9 mouse cellular contexts compared by ENCODE assay signal in genomic region chr3:98362753-98363152, GRCm38 (mm10). TPM values are rescaled to one million over a fixed set of nuclear protein-coding genes. Genes with fewer than 3 reads are reported as not detected.
DNase-seq lines count a peak whose midpoint lies in the region; ATAC-seq lines count a peak whose summit lies in the region.
"Had no signal": no experiment of that assay in that cellular context is flagged by ENCODE, and none has a peak within 500 bp of the region (broad histone marks: within the 10 kb centered on the region; RNA-seq: fewer than 3 reads in every experiment).

No protein-coding gene starts in this region.

- no peaks in the 10 kb centered on the region for H3K4me1 ChIP-seq in hindbrain, embryonic 10.5 days (replicated peaks)
- H3K4me1 ChIP-seq: neural tube, embryonic 13.5 days had no signal

- peak; percentile 49 to 53; a peak in 1 of 4 replicates for ATAC-seq in hematopoietic stem cell, adult 5-6 weeks (replicated peaks in 1 of 2; ENCODE audit: insufficient read depth in 1 of 2, low FRiP score in 2 of 2, low TSS enrichment in 1 of 2, low read depth in 1 of 2, poor library complexity in 2 of 2, severe bottlenecking in 2 of 2)

- DNase-seq in heart, postnatal 4 days, result peak; percentile 19
- DNase-seq in heart, adult 11 months, result no peak
- peak; percentile 35 for DNase-seq in thymus, postnatal 14 days
- DNase-seq in thymus, postnatal 25 days, result no peak
- no peak for DNase-seq in right cerebral cortex, postnatal 25 days
- no peak for DNase-seq in hindbrain, embryonic 10.5 days (ENCODE audit: low spot score)
- no peak for DNase-seq in ovary, postnatal 10 days (ENCODE audit: low spot score)

- H3K9me3 ChIP-seq in hindbrain, embryonic 10.5 days, result no peaks in the 10 kb centered on the region
- H3K9me3 ChIP-seq: neural tube, embryonic 13.5 days had no signal

- no peaks in the 10 kb centered on the region for H3K36me3 ChIP-seq in hindbrain, embryonic 10.5 days
- H3K36me3 ChIP-seq: neural tube, embryonic 13.5 days had no signal

- H3K4me3 ChIP-seq in hindbrain, embryonic 10.5 days, result no peak overlapping the region
- H3K4me3 ChIP-seq: neural tube, embryonic 13.5 days had no signal

- no peaks in the 10 kb centered on the region for H3K27me3 ChIP-seq in hindbrain, embryonic 10.5 days (ENCODE audit: insufficient read depth, poor library complexity, severe bottlenecking)
- H3K27me3 ChIP-seq: neural tube, embryonic 13.5 days had no signal

- no peak overlapping the region for H3K27ac ChIP-seq in hindbrain, embryonic 10.5 days
- H3K27ac ChIP-seq: neural tube, embryonic 13.5 days had no signal

- 44% methylated on average over 2 of the region's 2 CpGs for WGBS in hindbrain, embryonic 10.5 days

RNA-seq across cellular contexts. Expression of gene Zfp697, which starts 19.5 kb away (rescaled TPM):
- 1 to 10 TPM; 9.4 to 9.8 TPM for total RNA-seq in heart, postnatal 4 days (2021)
- total RNA-seq in hematopoietic stem cell, adult 5-6 weeks (2017), result 1.3 and 1.9 TPM in 2 replicates
- 6.6 and 8.0 TPM in 2 replicates for polyA plus RNA-seq in hindbrain, embryonic 10.5 days (2016; fragmentation: Nextera tagmentation; extraction: Ambion mirVana)

RNA-seq across cellular contexts. Expression of gene Phgdh, which starts 23.0 kb away (rescaled TPM):
- total RNA-seq in heart, postnatal 4 days (2021), result 10 to 100 TPM; 11.2 to 13.9 TPM
- 434 and 475 TPM in 2 replicates for total RNA-seq in hematopoietic stem cell, adult 5-6 weeks (2017)
- 345 and 380 TPM in 2 replicates for polyA plus RNA-seq in hindbrain, embryonic 10.5 days (2016; fragmentation: Nextera tagmentation; extraction: Ambion mirVana)

Comparison
In these comparisons a context has a peak if more than half of its experiments do, and no peak if none do; other contexts are left out.
1. DNase-seq: peak in heart, postnatal 4 days (single experiment) and thymus, postnatal 14 days (single experiment); none in heart, adult 11 months (single experiment), thymus, postnatal 25 days (single experiment), right cerebral cortex, postnatal 25 days (single experiment), hindbrain, embryonic 10.5 days (single experiment) and ovary, postnatal 10 days (single experiment).
2. RNA of gene Phgdh, which starts 23.0 kb away (total RNA-seq): 434 to 475 TPM in hematopoietic stem cell, adult 5-6 weeks; 11.2 to 13.9 TPM in heart, postnatal 4 days; every median in the first group is over 10 times any median in the second.